Mouse (Mus musculus) left cerebral cortex, adult 9 months (tissue): Measurements from ENCODE around the gene Aldh3b3.
"Not testable (repeated sequence)": the region's sequence is repeated elsewhere in the genome, so short reads cannot be mapped to it uniquely, and the experiment has no call there.

Experiments
- DNase-seq, 2 experiments: peaks; one replicate each; pipeline ENCODE4 v3.0.0; 2022; ENCODE audit warnings: low spot score in 2 of 2

Gene Aldh3b3

DNA sequence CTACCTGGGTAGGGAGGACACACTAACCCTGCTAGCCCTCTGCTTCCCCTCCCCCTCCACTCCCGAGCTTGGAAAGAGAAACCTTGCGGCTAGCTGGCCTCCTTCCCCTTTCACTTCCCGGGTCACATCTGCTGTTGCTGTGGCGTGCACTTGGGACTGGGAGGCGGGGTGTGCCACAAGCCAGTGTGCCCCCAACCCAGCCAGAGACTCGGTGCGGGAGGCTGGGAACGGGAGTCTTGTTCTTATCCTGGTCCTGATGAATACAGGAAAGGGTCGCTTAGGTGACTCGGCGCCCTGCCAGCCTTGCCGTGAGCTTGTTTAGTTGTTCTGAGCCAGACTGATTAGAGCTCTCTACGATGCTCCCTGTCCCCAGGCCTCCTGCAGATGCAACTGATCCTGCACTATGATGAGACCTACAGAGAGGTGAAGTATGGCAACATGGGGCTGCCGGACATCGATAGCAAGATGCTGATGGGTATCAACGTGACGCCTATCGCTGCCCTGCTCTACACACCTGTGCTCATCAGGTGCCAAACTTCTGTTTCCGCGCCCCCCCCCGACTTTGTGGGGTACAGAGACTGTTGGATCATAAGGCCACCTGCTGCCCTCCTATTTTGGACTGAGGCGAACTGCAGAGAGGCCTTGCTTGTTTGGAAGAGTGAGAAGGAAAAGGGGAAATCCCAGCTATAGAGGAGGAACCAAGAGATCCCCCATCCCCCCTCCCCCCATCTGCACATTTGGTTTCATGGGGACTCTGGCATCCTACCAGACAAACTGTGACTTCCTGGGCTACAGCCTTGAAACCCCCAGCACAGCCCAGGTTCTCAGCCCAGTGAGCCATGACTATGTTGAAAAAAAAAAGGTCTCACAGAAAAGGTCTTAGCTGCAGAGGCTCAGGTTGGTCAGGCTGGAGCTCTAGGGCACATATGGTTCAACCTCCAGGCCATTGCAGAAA is 22.3 kb upstream of the Aldh3b3 start:
- DNase-seq: no peak

DNA sequence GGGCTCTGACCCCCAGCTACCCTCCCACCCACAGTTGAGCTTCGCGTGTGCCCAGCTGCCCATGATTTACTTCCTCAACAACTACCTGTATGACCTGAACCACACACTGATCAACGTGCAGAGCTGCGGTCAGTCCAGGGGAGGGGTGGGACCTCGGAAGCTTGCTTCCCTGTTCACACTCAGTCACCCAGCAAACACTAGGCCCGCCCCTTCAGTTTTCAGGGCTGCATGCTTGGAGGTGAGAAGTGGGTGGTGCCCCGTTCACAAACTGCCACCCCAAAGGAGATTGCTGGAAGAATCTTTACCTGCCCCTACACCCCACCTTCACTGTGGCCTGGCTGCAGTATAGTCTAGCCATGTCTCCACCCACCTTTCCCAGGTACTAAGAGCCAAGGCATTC is 16.1 kb upstream of the Aldh3b3 start:
- no peak for DNase-seq

DNA sequence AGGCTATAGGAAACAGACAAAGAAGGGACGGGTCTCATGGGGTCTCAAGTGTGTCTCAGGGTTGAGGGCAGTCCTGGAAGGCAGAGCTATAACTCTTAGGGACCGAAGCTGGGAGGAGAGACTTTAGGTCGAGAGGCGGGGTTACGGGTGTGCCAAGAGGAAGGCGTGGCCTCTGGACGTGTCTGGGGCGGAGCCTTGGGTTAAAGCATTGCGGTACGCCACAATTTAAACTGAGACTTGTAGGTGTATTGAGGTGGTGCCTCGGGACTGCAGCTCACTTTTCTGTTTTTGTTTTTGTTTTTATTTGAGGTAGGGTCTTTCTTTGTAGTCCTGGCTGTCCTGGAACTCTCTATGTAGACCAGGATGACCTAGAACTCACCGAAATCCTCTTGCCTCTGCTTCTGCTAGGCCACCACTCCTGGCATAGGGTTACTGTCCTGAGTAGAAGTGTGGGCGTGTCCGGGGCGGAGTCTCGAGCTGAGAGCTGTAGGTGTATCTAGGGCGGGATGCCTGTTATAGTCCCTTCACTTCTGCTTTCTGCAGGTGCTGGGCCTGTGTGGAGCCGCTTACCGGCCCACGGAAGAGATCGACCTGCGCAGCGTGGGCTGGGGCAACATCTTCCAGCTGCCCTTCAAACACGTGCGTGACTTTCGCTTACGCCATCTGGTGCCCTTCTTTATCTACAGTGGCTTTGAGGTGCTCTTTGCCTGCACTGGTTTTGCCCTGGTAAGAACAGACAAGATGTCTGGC is 15.3 kb upstream of the Aldh3b3 start:
- no peak for DNase-seq

DNA sequence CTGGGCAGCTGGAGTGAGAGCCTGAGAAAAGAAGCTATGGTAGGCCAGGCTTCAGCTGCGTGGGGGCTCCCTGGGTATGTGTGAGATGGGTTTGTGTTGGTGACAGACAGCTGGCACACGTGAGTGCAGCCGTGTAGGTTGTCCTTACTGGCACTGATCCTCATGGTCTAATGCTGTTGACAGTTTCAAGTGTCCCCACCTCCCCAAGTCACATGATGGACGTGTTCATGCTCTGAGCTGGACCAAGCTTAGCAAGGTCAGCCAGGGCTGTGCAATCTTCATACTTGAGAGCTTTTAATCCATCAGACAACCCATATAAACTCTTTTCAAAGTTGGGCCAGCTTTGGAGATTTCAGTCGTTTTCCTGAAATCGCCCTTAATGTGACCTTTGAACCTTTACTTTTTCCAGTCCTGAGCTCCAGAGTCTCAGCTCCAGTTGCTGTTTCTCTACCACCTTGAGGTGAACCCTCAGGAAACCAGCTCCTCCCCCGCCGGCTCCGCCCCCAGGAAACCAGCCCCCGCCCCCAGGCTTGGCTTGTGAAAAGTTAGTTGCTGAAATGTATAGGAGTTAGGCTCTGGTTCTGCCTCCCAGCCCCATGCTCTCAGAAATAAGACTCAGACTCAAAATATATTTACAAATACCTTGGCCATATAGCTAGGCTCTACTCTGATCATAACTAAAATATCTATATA is 12.4 kb upstream of the Aldh3b3 start:
- no peak for DNase-seq

DNA sequence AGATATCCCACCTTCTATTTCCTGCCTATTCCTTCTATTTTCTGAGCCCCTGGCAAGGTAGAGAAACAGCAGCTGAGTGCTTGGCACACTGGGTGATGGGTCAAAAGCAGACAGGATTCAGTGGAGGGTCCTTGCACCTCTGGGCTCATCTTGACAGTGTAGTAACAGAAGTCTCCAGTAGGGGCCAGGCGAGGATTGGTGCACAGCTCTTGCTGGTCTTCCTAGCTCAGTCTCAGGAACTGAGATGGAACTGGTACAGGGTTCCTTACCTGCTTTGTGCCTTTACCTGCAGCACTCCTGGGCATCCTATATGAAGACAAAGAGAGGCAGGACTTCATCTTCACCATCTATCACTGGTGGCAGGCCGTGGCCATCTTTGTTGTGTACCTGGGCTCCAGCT is 11.7 kb upstream of the Aldh3b3 start:
- peak in 1 of 2 experiments; percentile 71 for DNase-seq

DNA sequence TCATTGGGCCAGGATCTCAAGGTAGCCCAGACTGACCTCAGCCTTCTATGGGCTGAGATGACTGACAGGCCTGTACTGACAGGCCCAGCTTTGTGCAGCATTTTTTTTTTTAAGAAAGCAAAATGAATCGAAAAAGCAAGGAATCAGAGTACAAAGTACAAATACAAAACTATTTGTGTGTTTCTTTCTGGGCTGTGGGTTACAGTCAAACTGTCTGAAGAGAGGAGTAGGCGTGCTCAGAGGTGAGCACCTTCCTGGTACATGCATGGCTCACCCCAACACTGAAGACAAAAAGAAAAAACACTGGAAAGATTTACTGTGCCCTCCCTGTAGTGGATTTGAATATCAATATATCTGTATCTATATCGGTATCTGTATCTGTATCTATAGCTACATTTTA is 10.6 kb upstream of the Aldh3b3 start:
- no peak for DNase-seq

DNA sequence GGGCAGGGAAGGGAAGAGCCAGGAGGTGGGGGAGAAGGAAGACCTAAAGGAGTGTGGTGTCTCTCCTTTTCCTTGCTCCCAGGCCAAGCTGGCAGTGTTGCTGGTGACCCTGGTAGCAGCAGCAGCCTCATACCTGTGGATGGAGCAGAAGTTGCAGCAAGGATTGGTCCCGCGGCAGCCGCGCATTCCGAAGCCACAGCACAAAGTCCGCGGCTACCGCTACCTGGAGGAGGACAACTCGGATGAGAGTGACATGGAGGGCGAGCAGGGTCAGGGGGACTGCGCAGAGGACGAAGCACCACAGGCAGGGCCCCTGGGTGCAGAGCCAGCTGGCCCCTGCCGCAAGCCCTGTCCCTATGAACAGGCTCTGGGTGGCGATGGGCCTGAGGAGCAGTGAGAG is 9.9 kb upstream of the Aldh3b3 start:
- DNase-seq: no peak

DNA sequence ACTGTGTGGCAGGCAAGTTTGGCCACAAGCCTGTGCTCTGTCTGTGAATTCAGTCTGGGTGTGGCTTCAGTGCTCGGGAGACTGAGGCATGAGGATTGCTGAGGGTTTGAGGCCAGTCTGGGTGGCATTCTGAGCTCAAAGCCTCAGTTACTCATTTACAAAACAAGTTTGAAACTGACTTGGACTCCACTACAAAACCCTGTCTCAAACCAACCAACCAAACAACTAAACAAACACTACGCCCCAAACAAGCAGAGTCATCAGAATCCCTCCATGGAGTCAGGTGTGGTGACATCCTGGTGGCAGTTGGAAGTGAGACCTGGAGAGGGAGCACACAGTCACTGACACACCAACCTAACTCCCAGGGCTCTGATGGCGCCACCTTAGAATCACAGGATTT is 8.1 kb upstream of the Aldh3b3 start:
- DNase-seq: no peak

DNA sequence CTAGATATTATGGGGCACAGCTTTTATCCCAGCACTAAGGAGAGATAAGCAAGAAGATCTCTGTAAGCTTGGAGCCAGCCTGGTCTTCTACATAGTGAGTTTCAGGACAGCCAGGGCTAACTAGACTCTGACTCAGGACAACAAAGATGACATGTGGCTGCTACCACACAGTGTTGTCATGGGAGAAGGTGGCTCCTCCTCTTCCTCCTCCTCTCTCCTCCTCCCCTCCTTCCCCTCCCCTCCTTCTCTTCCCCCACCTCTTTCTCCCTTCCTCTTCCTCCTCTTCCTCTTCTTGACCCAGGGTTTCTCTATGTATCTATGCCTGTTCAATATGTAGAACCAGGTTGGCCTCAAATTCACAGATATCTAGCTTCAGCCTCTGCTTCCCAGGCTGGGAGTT is 7.0 kb upstream of the Aldh3b3 start:
- no peak for DNase-seq

DNA sequence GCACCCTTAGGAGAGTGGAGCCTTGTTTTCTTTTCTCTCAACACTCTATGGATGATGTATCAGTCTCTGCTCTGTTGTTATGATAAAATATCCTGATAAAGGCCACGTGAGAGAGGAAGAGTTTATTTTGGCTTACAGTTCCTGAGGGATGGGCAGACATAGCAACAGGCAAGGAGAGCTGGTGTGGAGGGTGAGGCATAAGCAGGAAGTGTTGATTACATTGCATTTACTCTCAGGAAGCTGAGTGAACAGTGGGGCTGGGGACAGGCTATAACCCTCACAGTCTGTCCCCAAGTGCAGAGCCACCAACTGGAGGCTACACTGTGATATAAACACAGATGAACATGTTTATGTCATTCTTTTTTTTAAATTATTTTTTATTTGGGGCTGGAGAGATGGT is 6.3 kb upstream of the Aldh3b3 start:
- no peak for DNase-seq

DNA sequence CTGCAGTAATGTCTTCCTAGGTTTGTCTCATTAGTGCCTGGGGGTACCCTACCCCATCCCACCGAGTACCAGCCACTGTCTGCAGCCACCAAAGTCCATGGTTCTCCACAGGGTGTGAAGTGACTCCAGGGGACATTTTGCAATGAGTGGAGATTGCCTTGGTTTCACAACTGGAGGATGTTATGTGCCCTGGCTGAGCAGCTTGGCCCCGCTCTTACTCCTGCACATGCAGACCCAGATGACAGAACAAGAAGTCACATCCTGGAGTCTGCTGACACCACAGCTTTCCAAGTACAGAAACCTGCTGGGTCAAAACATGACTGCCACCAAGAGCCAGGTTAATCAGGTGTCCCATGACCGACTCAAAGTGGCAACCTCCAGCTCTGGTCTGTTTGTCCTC is 3.4 kb upstream of the Aldh3b3 start:
- no peak for DNase-seq

DNA sequence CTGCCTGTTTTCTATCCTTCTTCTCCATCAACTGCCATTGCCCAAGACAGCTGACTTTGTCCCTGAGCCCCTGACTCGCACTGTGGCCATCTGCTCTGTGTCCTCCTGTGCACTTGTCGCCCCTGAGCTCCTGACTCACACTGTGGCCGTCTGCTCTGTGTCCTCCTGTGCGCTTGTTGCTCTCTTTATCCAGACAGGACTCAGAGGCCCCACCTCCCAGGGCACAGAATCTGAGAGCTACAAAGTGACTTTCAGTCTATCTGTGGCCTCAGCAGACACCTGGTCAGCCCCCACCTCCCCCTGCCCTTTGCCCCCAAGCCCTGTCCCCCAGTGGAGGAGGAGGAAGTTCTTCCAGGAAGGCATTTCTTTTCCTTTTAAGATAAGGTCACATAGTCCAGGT is 2.6 kb upstream of the Aldh3b3 start:
- DNase-seq: no peak

DNA sequence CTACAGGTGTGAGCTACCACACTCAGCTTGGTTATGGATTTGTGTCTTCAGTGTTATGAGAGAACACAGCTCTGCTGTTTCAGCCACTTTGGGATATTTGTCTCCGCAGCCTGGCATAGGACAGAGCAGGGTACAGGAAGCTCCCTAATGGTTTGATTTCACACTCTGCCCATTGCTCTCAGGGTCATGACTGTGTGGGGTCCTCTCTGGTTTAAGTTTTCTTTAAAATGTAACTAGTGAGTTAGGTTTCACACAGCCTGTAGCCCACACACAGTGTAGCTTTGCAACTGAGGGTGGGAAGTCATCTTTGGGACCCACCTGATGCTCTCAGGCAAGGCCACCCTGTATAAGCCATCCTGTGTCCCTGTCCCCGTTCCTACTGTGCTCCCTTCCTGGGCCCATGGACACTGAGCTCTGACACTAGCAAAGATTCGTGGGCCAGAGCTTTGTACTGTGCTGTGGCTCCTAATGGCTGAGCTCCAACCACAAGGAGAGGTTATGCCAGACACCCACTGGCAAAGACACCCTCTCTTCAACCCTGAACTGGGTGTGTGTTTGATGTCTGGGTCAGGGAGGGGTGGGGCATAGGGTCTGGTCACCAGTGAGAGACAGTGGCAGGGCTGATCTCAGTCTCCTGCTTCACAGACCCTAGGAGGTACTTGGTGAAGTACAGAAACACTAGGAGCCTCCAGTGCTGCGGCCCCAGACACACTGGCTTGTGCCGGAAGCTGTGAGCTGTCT is 979 bp upstream of the Aldh3b3 start:
- DNase-seq: not testable (repeated sequence)

DNA sequence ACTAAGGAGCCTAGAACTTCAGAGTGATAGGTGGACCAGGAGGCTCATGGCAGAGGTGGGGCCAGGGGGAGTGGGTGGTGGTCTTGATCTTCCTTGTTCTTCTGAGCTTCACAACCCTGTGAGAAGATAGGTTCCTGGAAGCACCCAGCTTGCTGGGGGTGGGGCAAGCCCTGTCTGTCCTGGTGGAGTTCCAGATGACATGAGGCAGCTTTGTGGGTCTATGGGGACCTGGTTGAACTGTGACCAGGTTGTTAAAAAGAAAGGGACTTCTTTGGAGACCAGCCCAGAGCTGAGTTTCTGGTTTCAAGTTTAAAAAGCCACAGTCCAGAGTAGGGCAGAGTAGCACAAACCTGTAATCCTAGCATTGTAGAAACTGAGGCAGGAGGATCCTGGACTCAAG is 585 bp downstream of the Aldh3b3 start:
- no peak for DNase-seq

DNA sequence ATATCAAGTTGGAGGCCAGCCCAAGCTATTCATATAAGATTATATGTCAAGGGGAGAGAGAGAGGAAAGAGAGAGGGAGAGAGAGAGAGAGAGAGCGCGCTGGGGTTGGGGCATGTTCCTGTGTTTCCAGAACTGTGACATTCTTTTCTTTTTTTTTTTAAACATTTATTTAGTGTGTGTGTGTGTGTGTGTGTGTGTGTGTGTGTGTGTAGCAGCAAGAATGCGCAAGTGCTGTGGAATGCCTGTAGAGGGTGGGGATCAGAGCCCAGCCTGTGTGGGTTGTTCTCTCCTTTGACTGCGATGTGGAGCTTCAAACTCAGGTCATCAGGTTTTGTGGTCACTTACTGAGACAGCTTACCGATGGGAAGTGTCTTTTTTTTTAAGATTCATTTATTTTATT is 1.8 kb downstream of the Aldh3b3 start:
- DNase-seq: no peak

DNA sequence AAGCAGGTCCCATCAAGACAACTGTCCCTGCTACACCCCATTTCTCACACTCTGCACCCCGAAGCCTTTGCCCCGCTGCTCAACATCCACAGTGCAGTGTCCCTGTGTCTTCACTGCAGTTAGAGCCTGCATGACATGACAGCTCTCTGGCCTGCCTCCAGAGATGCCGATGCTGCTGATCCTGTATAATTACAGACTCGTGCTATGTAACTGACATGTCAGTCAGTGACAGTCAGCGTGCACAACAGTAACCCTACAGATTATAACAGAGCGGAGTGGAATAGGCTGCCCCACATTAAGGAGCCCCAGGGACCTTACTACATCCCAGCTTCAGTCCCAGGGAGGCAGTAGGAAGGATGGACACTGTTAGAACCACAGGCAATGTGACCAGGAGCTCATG is 3.4 kb downstream of the Aldh3b3 start:
- DNase-seq: not testable (repeated sequence)

DNA sequence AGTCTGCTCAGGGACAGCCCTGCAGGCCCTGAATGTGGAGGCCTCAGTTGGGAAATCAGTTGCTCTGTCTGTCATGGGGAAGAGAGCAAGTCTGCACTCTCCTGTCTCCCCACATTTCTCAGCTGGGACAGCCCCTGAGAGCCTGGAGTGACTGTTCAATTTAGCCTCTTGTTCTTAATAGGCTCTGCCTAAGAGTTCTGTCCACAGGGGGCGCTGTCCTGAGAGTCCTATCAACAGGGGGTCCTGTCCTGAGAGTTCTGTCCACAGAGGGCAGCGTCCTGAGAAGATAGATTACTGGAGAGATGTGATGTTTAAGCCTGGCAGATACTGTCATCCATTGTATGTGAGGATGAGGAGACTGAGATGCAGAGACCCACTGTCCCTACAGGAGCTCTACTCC is 4.0 kb downstream of the Aldh3b3 start:
- DNase-seq: no peak

DNA sequence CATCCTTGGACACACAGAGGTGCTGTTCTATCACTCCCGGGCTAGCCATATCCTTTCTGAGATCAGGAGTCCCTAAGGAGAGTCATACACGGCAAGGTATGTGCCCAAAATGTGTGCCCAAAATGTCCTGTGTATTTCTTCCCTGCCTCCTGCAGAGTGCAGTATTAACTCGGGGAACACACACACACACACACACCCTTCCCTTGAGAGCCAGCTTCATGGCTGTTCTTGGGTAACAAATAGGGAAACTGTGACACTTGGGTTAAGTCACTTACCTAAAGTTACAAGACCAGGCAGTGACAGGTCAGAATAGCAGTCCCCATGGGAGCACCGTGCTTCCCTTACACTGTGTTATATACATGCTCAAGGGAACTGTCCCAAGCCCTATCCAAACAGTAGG is 5.6 kb downstream of the Aldh3b3 start:
- DNase-seq: no peak

DNA sequence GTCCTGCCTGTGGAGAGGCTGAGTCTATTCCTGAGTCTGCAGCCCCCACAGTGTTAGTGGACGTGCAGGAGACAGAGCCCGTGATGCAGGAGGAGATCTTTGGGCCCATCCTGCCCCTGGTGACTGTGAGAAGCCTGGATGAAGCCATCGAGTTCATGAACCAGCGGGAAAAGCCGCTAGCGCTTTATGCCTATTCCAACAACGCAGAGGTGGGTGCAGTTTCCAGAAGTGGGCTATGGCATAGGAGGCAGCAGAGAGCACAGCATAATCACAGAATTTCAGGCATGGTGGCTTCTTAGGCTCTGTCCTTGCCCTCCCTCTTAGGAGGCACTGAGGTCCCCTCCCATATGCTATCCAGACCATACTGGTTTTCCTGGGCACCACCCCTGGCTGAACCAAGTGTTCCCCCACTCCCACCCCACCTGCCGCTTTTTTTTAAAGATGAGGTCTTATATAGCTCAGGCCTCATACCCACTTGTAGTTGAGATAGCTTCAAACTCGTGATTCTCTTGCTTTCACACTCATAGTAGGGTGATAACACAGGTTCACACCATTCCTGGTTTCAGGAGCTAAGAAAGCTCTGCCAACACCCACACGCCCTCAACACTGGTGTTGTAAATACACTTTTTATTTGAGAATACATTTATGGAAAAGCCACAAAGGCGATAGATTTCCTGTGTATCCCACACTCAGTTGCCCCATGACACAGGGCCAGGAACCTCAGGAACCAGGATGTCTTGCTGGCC is 8.1 kb downstream of the Aldh3b3 start:
- DNase-seq: no peak

DNA sequence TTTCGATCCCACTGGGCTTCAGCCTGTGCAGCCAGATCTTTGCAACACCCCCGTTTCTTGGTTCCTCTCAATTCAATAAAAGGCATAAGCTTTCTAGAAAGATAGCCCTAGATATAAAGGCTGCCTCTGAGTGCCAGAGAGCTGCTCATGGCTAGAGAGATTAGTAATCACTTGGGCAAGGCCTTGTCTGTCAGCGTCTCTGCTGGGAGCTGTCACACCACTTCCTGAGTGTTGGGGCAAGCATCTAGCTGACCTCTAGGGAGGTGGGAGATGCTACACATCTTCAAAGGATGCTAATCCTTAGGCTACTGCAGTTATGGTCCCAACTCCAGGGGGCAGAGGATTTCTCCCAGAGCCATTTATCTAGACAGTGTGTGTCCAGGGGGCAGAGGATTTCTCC is 8.8 kb downstream of the Aldh3b3 start:
- no peak for DNase-seq

DNA sequence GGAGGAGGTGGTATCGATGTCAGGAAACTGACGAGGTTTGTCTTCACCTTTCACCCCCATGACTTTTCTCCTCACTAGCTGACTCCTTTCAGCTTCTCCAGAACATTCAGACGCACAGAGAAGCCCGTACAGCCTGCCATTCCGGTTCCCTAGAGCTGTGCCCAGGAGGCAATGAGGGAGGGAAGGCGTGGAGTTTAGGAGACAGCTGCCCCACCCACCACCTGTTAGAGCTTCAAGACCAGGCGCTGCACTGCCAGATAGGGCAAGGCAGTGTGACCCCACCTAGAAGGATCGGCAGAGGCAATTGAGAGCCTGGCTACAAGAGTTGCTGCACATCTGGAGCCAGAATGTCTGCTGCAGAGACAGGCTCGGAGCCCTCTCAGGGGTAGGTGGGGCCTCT is 13.8 kb downstream of the Aldh3b3 start, which contains the start of gene Aldh3b2:
Aldh3b2 (plus strand) TSS at position 100 of the 400 bp plus-strand sequence.
- DNase-seq: no peak
